Mouse (Mus musculus): ENCODE results near the gene Atp2c1. TPM values are rescaled to one million over a fixed set of nuclear protein-coding genes. Genes with fewer than 3 reads are reported as not detected.

Atp2c1 gene
- polyA plus RNA-seq, 1 experiment from 2014 or later: 63.9 TPM

DNA sequence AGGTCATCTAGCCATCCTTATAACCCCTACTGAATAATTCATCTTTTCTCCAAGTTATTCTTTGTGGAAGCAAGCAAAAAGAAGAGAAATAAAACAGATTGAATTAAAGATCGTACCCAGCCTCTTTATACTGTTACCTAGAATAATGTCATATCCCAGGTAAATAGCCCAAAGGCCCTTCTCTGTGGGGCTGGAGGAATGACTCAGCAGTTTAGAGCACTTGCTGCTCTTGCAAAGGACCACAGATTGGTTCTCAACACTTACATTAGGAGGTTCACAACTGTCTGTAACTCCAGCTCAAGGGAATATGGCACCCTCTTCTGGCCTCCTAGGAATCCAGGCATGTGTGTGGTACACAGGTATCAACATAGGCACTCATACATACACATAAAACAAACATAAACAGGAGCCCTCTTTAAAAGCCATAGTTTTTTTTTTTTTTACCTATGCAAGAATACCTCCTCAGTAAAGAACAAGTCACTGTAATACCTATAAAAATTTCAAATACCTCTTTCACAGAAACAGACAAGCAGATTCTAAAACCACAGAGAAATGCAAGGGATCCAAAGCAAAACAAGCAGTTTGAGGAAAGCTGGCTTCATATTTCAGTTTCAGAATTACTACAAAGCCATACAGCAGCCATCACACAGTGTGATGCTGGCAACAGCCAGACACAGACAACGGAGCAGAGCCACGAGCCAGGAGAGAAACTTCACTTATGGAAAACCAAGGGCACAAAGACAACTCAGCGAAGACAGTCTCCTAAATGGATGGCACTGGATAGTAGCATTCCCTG is 44.2 kb downstream of the Atp2c1 start:
- Histone ChIP-seq H3K27me3 (ENCODE audit: control insufficient read depth, insufficient read depth, low read length) (no peaks in the 10 kb centered on the region), H3K9ac (replicated peaks; ENCODE audit: low read length) (no peak overlapping the region), H3K4me3 (ENCODE audit: low read depth, low read length) (no peak overlapping the region), H3K4me1 (ENCODE audit: control insufficient read depth, insufficient read depth, low read length) (no peaks in the 10 kb centered on the region), H3K27ac (replicated peaks; ENCODE audit: low read depth, low read length) (no peak overlapping the region), H3K9me3 (replicated peaks; ENCODE audit: control insufficient read depth, low read length) (no peaks in the 10 kb centered on the region), H3K36me3 (replicated peaks; ENCODE audit: control insufficient read depth, insufficient read depth, low read depth, low read length) (no peaks in the 10 kb centered on the region), H3K4me2 (ENCODE audit: low read depth, low read length) (no peak overlapping the region)
- 94% methylated on average over 4 of the region's 4 CpGs for WGBS
- DNase-seq (ENCODE audit: low spot score) (no peak), ATAC-seq (replicated peaks; ENCODE audit: insufficient number of reproducible peaks, low FRiP score, low TSS enrichment, low read depth) (no peak)

DNA sequence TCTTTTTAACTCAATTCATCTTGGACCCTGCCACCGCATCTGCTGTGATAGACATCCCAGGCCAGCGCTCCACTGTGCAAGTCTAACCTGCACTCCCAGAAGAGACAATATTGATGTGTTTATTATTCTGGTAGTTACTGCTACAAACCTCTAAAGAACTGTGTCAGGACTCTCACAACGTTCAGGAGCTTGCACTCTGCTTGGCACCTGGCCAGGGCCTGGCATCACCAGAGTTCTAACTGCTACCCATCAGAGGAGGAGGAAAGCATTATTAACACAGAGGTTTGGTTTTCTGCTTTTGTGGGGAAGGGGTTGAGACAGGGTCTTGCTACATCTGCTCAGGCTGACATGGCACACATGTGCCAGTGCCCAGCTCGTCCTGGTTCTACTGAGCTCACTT is 45.0 kb downstream of the Atp2c1 start:
- Histone ChIP-seq H3K4me2 (ENCODE audit: low read depth, low read length) (no peak overlapping the region), H3K27ac (replicated peaks; ENCODE audit: low read depth, low read length) (no peak overlapping the region), H3K27me3 (ENCODE audit: control insufficient read depth, insufficient read depth, low read length) (no peaks in the 10 kb centered on the region), H3K36me3 (replicated peaks; ENCODE audit: control insufficient read depth, insufficient read depth, low read depth, low read length) (no peaks in the 10 kb centered on the region), H3K4me3 (ENCODE audit: low read depth, low read length) (no peak overlapping the region), H3K9me3 (replicated peaks; ENCODE audit: control insufficient read depth, low read length) (no peaks in the 10 kb centered on the region), H3K4me1 (ENCODE audit: control insufficient read depth, insufficient read depth, low read length) (no peaks in the 10 kb centered on the region), H3K9ac (replicated peaks; ENCODE audit: low read length) (no peak overlapping the region)
- DNase-seq (ENCODE audit: low spot score): no peak
- no peak for ATAC-seq (replicated peaks; ENCODE audit: insufficient number of reproducible peaks, low FRiP score, low TSS enrichment, low read depth)
- WGBS: 73% methylated on average over 4 of the region's 4 CpGs

DNA sequence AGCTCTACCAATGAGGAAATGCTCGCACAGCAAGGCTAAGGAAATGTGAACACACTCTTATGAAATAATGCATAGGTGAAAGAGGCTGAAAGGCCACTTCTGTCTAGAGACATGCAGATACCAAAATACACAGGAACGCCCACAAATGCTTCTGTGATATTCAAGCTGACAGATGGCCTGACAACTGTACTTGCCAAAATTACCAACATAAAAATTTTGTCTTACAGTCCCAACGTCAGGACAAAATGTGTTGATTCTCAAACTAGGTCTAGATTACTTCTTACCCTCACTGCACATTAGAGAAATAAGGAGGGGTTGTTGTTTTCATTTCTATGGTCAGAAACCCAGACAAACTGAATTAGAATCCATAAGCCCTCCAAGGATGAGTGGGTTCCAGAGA is 51.0 kb downstream of the Atp2c1 start:
- Histone ChIP-seq H3K4me3 (ENCODE audit: low read depth, low read length) (no peak overlapping the region), H3K4me2 (ENCODE audit: low read depth, low read length) (no peak overlapping the region), H3K9ac (replicated peaks; ENCODE audit: low read length) (no peak overlapping the region), H3K27ac (replicated peaks; ENCODE audit: low read depth, low read length) (no peak overlapping the region), H3K4me1 (ENCODE audit: control insufficient read depth, insufficient read depth, low read length) (no peaks in the 10 kb centered on the region), H3K27me3 (ENCODE audit: control insufficient read depth, insufficient read depth, low read length) (no peaks in the 10 kb centered on the region), H3K9me3 (replicated peaks; ENCODE audit: control insufficient read depth, low read length) (no peaks in the 10 kb centered on the region), H3K36me3 (replicated peaks; ENCODE audit: control insufficient read depth, insufficient read depth, low read depth, low read length) (no peaks in the 10 kb centered on the region)
- ATAC-seq (replicated peaks; ENCODE audit: insufficient number of reproducible peaks, low FRiP score, low TSS enrichment, low read depth): no peak
- DNase-seq (ENCODE audit: low spot score): no peak
- WGBS: 86% methylated on average over 3 of the region's 3 CpGs

DNA sequence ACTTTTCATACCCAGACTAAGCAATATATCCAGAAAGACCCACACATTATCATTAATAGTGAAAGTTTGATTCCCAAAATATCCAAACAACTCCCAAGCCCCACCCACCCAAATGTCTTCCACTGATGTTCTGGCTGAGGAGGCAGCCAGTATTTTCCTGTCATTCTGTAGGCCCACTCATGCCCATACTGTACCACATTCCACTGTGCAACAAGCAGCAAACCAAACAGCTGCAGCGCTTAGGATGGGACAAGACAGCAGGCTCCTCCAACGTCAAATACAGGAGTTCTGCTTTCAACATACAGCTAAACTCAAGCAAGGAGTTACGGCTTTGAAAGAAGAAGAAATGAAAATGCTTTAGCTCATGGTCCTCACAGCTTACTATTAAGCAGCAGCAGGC is 52.2 kb downstream of the Atp2c1 start:
- WGBS: 92% methylated on average over 3 of the region's 3 CpGs
- Histone ChIP-seq H3K4me2 (ENCODE audit: low read depth, low read length) (no peak overlapping the region), H3K9ac (replicated peaks; ENCODE audit: low read length) (no peak overlapping the region), H3K9me3 (replicated peaks; ENCODE audit: control insufficient read depth, low read length) (no peaks in the 10 kb centered on the region), H3K27me3 (ENCODE audit: control insufficient read depth, insufficient read depth, low read length) (no peaks in the 10 kb centered on the region), H3K4me3 (ENCODE audit: low read depth, low read length) (no peak overlapping the region), H3K4me1 (ENCODE audit: control insufficient read depth, insufficient read depth, low read length) (no peaks in the 10 kb centered on the region), H3K36me3 (replicated peaks; ENCODE audit: control insufficient read depth, insufficient read depth, low read depth, low read length) (no peaks in the 10 kb centered on the region), H3K27ac (replicated peaks; ENCODE audit: low read depth, low read length) (no peak overlapping the region)
- ATAC-seq (replicated peaks; ENCODE audit: insufficient number of reproducible peaks, low FRiP score, low TSS enrichment, low read depth): no peak
- DNase-seq (ENCODE audit: low spot score): no peak

DNA sequence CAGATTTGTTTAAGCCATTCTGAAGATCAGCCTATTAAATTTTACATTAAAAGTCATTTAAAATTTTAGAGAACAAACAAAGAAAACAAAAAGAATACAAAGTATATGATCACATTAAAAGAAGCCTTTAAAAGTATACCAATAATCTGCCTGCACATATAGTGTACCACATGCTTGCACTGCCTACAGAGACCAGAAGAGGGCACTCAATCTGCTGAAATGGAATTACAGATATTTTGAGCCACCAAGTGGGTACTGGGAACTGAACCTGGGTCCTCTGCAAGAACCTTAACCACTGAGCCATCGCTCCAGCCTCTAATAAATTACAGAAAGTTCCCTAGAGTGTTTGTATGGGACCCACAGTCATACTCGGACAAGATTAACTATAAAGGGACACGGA is 59.3 kb downstream of the Atp2c1 start:
- Histone ChIP-seq H3K9me3 (replicated peaks; ENCODE audit: control insufficient read depth, low read length) (no peaks in the 10 kb centered on the region), H3K4me2 (ENCODE audit: low read depth, low read length) (no peak overlapping the region), H3K4me3 (ENCODE audit: low read depth, low read length) (no peak overlapping the region), H3K27ac (replicated peaks; ENCODE audit: low read depth, low read length) (no peak overlapping the region), H3K36me3 (replicated peaks; ENCODE audit: control insufficient read depth, insufficient read depth, low read depth, low read length) (peaks cover 9% of the 10 kb centered on the region), H3K27me3 (ENCODE audit: control insufficient read depth, insufficient read depth, low read length) (no peaks in the 10 kb centered on the region), H3K9ac (replicated peaks; ENCODE audit: low read length) (no peak overlapping the region), H3K4me1 (ENCODE audit: control insufficient read depth, insufficient read depth, low read length) (no peaks in the 10 kb centered on the region)
- 97% methylated on average over 3 of the region's 3 CpGs for WGBS
- no peak for ATAC-seq (replicated peaks; ENCODE audit: insufficient number of reproducible peaks, low FRiP score, low TSS enrichment, low read depth)
- DNase-seq (ENCODE audit: low spot score): no peak

DNA sequence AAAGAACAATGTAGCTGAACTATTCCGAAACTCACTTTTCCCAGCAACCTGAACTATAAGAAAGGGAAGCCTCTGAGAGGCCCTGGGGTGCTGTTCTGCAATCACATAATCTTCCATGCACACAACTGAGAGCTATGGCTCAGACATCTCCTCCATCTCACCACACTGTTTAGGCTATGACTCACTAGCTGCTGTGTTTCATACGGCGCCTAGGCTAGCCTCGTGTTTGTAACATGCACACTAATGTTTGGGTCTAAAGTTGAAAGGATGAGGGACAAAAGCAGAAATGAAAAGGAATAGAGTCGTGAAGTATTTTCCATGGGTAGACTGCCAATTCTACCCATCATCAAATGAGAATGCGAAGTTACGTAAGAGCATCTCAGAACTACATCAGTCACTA is 65.6 kb downstream of the Atp2c1 start:
- Histone ChIP-seq H3K4me2 (ENCODE audit: low read depth, low read length) (no peak overlapping the region), H3K27ac (replicated peaks; ENCODE audit: low read depth, low read length) (no peak overlapping the region), H3K9ac (replicated peaks; ENCODE audit: low read length) (no peak overlapping the region), H3K4me1 (ENCODE audit: control insufficient read depth, insufficient read depth, low read length) (no peaks in the 10 kb centered on the region), H3K27me3 (ENCODE audit: control insufficient read depth, insufficient read depth, low read length) (no peaks in the 10 kb centered on the region), H3K36me3 (replicated peaks; ENCODE audit: control insufficient read depth, insufficient read depth, low read depth, low read length) (peaks cover 3% of the 10 kb centered on the region), H3K9me3 (replicated peaks; ENCODE audit: control insufficient read depth, low read length) (no peaks in the 10 kb centered on the region), H3K4me3 (ENCODE audit: low read depth, low read length) (no peak overlapping the region)
- no peak for ATAC-seq (replicated peaks; ENCODE audit: insufficient number of reproducible peaks, low FRiP score, low TSS enrichment, low read depth)
- 95% methylated on average over 7 of the region's 7 CpGs for WGBS
- DNase-seq (ENCODE audit: low spot score): no peak

DNA sequence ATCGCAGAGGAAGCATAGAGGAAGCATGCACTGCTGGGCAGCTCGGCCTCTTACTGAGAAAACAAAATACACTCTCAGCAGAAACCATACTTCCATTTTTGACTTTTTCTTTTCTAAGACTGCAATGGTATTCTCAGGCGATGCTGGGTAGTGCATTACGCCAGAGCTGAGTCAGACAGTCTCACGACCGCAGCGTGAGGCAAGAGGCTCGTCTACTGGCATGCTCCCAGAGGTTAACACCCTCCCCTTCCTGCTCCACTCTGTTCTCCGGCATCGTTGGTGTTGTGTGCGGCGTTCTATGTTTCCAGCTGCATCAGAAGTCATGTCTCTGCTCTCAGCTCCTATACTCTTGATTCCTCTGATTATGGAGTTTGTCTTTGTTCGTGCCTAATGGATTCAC is 68.1 kb downstream of the Atp2c1 start:
- H3K9ac ChIP-seq (replicated peaks; ENCODE audit: low read length): no peak overlapping the region
- no peaks in the 10 kb centered on the region for H3K9me3 ChIP-seq (replicated peaks; ENCODE audit: control insufficient read depth, low read length)
- ATAC-seq (replicated peaks; ENCODE audit: insufficient number of reproducible peaks, low FRiP score, low TSS enrichment, low read depth) (no peak), DNase-seq (ENCODE audit: low spot score) (no peak)
- no peak overlapping the region for H3K4me3 ChIP-seq (ENCODE audit: low read depth, low read length)
- WGBS: 91% methylated on average over 13 of the region's 13 CpGs
- no peak overlapping the region for H3K27ac ChIP-seq (replicated peaks; ENCODE audit: low read depth, low read length)
- no peaks in the 10 kb centered on the region for H3K4me1 ChIP-seq (ENCODE audit: control insufficient read depth, insufficient read depth, low read length)
- H3K36me3 ChIP-seq (replicated peaks; ENCODE audit: control insufficient read depth, insufficient read depth, low read depth, low read length): peaks cover 3% of the 10 kb centered on the region
- no peak overlapping the region for H3K4me2 ChIP-seq (ENCODE audit: low read depth, low read length)
- H3K27me3 ChIP-seq (ENCODE audit: control insufficient read depth, insufficient read depth, low read length): no peaks in the 10 kb centered on the region

DNA sequence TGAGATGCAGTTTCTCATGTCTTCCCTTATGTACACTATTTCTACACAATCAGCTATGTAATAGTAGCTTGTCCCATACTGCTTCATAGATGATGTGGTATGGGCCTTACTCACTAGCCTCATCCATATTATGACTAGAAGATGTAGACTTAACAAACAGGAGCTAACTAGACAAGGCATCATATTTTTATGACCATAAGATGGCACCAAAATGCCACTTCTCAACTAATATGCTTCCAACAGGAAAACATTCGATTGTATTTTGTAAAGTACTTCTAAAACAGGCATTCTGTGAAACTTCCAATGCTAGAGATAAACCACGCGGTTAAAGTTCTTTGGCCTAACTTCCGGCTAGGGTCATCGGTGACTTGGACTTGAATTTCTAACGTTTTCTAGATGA is 118.6 kb downstream of the Atp2c1 start:
- no peak overlapping the region for H3K9ac ChIP-seq (replicated peaks; ENCODE audit: low read length)
- H3K9me3 ChIP-seq (replicated peaks; ENCODE audit: control insufficient read depth, low read length): no peaks in the 10 kb centered on the region
- WGBS: 95% methylated on average over 6 of the region's 6 CpGs
- H3K27me3 ChIP-seq (ENCODE audit: control insufficient read depth, insufficient read depth, low read length): no peaks in the 10 kb centered on the region
- DNase-seq (ENCODE audit: low spot score) (no peak), ATAC-seq (replicated peaks; ENCODE audit: insufficient number of reproducible peaks, low FRiP score, low TSS enrichment, low read depth) (no peak)
- H3K4me3 ChIP-seq (ENCODE audit: low read depth, low read length): no peak overlapping the region
- no peak overlapping the region for H3K27ac ChIP-seq (replicated peaks; ENCODE audit: low read depth, low read length)
- no peaks in the 10 kb centered on the region for H3K36me3 ChIP-seq (replicated peaks; ENCODE audit: control insufficient read depth, insufficient read depth, low read depth, low read length)
- H3K4me1 ChIP-seq (ENCODE audit: control insufficient read depth, insufficient read depth, low read length): no peaks in the 10 kb centered on the region
- no peak overlapping the region for H3K4me2 ChIP-seq (ENCODE audit: low read depth, low read length)

Data from embryonic facial prominence, embryonic 11.5 days (tissue).